Mouse (Mus musculus): ENCODE measurements around the gene Mcts1. TPM values are rescaled to one million over a fixed set of nuclear protein-coding genes. Genes with fewer than 3 reads are reported as not detected.

The Mcts1 gene
- 15.2 and 18.9 TPM in 2 replicates for polyA plus RNA-seq (2012; rRNA removed; ENCODE audit: low replicate concordance)

DNA sequence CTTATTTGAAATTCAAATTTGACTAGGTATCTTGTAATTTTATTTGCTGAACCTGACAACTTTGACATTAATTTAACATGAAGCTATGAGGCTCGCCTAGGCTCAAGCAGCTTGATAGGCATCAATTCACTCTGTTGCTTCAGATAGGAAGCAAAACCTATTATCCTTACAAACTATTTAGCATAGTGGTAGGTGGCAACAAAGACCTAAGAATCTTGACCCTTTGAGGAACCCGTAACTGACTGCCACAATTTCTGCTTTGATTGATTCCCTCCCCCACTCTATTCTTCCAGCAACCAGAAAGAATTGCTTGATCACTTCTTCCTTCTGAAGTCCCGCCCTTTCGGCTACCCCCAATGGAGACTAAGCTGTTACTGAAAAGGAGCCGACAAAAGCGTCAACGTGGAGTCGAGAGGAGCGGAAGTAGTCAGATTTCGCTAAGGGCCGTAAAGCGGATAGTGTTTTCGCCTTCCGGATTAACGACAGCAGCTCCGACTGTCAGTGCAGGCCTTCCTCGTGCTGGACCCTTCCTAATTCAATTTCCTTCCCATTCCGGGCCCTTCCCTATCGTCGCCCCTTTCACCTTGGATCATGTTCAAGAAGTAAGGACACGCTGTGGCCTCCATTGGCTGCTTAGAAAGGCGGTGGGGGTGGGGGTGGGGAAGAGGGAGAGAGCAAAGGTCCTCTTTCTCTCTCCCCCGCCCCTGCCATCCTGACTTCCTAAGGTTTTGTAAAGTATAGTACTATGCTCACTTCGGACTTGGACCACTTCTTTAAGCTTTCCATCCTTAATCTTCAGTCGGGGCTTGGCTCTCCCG is at the start of gene Mcts1:
TSS of gene Mcts1 (plus strand) at position 402 of the 818 bp plus-strand sequence.

DNA sequence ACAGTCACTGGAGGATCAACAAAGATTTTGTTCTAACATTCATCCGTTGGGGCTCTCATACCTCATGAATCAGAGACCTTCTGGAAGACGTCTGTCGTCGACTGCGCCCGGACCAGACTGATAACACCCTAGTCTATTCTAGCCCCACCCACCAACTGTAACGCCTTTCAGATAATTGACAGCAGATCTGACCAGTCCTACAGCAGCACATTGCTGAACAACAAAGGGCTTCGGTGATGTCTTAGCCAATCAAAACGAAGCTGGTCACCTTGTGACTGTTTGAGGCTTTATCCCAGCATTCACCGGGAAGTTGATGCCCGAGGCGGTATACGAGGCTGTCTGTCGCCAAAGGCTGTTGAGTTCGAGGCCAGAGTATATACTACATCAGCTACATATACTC is 24.3 kb upstream of the Mcts1 start, which contains the start of gene Cul4b:
TSS of gene Cul4b (minus strand) at position 119 of the 400 bp plus-strand sequence.

DNA sequence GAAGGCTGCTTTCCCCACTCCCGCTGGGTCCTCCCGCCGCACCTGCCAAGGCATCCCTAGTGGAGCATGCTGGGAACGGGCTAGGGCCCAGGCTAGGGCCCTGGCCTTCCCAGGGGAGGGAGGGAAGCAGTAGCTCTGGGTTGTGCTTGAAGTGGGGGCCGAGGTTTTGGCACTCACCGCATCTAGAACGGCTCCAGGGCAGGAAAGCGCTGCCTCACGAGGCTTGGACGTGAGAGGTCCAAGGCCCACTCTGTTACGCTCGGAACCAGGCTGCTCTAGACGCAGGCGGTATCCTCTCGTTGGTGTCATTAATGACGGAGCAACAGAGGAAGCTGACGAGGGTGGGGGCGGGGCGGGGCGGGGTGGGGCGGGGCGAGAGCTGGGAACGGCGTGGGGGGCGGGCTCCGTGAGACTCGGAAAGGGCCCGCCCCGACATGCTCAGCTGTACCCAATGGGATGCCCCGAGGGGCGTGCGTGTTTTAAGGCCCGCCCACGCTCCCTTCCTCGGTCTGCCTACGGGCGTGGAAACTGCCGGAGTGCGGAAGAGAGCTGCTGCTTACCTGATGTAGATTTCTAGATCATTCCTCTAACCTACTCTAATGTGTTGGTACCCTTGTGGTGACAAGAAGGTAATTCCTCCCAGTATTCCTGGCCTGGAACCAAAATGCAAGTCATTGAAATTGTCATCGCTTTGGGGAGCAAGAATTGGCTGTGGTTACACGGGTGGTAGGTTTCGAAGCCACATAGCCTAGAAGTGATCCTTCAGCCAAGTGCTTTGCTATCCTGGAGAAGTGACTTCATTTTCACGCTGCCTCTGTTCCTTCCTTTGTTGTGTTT is 34.6 kb downstream of the Mcts1 start, which contains the start of gene C1galt1c1:
TSS of gene C1galt1c1 (minus strand) at position 287 of the 837 bp plus-strand sequence.

Other genes starting within 250 kb of the Mcts1 start
- 113 and 131 TPM in 2 replicates for gene Lamp2, start 144.1 kb upstream of the Mcts1 start, polyA plus RNA-seq (2012; rRNA removed; ENCODE audit: low replicate concordance)
- 5.8 and 7.2 TPM in 2 replicates for gene Cul4b, start 24.4 kb upstream of the Mcts1 start, polyA plus RNA-seq (2012; rRNA removed; ENCODE audit: low replicate concordance)
- 10.3 and 11.8 TPM in 2 replicates for gene C1galt1c1, start 34.5 kb downstream of the Mcts1 start, polyA plus RNA-seq (2012; rRNA removed; ENCODE audit: low replicate concordance)
- gene 6030498E09Rik, start 172.1 kb downstream of the Mcts1 start, polyA plus RNA-seq (2012; rRNA removed; ENCODE audit: low replicate concordance): not detected in 2 replicates

All from subcutaneous adipose tissue, adult 2 months (tissue).